Mouse (Mus musculus) spleen, postnatal 4 days (tissue): ENCODE results near the gene Ugt1a7c.
A peak's percentile ranks its signal among the peaks of the same experiment; 100 is the strongest.

ENCODE experiments used
- DNase-seq, 2 experiments: peaks; one replicate each; pipeline ENCODE4 v3.0.0; 2022; ENCODE audit warnings: low spot score in 2 of 2

The Ugt1a7c gene

DNA sequence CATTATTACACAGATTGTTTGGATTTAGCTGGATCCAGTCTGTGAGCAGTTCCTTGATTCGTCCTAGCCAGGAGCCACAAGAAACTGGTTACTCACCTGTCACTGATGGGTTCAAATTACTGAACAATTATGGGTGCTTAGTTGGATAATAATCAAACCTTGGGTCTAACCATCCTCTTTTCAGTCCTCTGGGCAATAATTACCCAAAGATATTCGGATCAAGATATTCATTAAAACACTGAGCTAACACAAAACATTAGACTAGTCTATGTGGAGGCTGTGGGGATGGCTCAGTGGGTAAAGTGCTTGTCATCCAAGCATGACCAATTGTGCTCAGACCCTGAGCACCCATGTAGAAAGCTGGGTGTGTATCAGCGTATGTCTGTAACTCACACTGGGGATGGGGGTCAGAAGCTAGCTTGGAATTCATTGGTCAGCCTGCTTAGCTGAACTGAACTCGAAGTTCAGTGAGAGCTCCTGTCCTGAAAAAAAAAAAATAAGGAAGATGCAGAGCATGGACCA, 141.1 kb downstream of the Ugt1a7c start:
- DNase-seq = no peak

DNA sequence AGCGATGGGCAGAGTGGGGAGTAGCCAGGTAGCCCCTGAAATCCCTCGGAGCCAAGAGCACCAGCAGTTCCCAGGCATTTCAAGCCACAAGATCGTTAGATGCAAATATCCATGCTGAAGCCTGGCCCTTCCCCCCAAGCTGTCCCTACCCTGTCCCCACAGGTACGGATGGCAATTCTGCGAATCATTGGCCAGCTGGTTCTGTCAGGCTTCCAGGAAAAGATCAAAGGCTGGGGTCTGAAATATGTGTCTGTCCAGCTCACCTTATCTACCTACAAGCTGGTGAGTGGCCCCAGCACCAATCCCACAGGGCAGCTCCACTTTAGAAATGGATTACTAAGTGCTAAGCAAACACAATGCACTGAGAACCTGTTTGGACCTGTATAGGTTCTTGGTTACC, 142.4 kb downstream of the Ugt1a7c start:
- no peak for DNase-seq

DNA sequence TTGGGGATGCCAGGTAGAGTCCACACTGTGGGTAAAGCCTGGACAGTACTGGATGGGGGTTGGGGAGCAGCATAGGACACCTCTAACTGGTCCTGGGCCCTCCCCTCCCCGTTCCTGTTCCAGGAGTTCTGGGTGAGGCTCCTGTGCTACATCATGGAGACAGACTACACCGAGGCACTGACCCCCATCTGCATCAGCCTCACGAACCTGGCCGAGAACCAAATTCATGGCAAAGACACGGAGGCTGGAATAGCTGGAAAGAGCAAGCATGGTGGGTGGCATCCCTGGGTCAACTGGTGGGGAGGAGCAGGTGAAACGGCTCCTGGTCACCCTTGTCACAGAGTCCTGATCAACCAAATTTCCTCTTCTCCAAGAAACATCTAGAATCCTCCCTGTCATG, 143.9 kb downstream of the Ugt1a7c start:
- no peak for DNase-seq

DNA sequence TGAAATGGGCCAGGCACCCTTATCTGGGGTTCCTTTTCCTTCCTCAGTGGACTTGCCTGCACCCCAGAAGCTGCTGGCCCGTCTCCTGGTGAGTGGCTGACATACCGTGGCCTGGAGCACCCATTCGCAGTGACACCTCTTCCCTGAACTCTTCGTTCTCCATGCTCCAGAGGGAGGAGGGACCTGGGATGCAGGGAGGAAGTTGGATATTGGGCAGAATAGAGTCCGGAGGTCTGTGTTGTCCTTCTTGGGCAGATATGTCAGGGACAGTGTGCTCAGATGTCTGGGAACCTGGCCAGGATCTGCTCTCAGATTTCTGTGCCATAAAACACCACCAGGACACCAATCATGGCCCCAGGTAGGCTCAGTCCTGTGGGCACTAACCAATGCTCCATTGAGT, 145.2 kb downstream of the Ugt1a7c start:
- no peak for DNase-seq

DNA sequence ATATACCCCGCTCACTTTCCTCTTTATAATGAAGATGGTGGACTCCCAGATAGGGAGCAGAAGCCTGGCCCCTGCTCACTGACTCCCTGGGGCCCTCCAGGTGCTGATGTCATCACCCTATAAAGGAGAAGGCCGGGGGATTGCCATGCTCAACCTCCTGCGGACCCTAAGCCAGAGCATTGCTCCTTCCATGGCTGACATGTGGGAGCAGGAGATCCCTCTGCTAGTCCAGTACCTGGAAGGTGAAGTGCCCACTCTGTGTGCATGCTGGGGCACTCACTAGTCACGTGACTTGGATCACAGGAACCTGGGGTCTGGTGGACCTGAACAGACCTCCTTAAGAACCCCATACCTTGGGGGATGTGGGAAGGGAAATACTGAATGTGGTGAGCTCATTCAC, 145.7 kb downstream of the Ugt1a7c start:
- no peak for DNase-seq

DNA sequence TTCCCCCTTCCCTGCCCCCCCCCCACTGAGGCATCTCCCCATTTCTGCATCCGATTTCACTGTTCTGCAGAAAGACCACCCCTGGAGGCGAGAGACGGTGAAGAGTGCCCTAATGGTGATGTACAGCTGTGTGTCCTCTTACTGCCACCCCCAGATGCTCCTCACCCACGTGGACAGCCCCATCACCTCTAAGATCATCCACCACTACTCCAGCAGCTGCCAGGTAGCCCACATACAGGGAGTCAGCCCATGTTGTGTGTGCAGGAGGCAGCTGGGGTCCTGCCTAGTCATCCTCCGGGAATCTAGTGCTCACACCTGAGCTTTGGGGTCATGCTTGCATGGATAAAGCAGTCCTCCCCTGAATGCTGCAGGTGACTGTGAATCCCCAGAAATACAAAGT, 149.0 kb downstream of the Ugt1a7c start:
- no peak for DNase-seq

DNA sequence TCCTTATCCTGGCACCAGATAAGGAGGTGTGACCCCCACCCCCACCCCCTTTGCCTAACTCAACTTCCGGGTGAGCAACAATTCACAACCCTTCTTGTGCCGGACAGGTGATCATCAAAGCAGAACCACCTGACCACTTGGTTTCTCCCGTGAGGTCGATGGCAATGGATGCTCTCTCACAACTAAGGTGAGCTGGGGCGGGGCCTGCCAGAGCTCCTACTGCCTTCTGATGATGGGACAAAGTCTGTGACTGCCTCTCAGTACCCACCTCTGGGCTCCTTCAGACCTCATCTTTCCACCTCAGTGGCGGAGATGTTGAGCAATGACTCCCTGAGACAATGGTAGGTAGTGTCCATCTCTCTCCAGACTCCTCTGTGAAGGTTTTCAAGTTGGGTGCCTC, 151.0 kb downstream of the Ugt1a7c start:
- no peak for DNase-seq

DNA sequence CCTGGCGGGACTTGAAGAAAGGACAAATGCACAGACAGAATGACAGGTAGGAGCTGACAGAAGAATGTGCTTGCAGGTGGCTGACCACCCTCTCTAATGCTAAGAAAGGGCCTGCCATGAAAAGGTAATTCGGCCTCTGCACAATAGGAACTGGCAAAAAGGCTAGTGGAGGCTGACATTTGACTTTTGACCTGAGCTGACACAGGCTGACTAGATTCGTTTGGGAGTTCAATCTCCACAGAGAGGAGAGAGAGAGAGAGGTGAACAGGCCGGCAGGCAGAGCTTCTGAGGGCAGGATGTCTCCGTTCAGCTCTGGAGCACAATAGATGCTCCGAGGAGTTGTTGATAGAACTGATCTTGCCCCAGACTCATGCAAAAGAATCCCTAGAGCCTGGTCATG, 151.5 kb downstream of the Ugt1a7c start:
- no peak for DNase-seq

DNA sequence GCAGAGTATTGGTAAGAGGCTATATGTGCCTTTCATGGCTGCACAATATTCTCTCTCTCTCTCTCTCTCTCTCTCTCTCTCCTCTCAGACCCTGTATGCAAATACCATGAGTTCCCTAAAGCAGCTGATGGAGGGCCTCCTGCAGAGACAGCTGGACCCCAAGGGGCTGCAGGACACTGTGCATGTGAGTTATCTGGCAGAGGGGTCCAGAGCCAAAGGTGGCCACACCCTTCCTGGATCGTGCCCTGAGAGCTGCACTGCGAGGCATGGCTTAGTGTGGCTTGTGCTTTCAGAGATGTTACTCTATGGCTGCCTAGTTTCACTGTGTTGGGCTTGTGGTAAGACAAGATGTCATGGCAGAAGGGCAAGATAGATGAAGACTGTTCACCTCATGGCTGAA, 152.8 kb downstream of the Ugt1a7c start:
- DNase-seq = no peak

DNA sequence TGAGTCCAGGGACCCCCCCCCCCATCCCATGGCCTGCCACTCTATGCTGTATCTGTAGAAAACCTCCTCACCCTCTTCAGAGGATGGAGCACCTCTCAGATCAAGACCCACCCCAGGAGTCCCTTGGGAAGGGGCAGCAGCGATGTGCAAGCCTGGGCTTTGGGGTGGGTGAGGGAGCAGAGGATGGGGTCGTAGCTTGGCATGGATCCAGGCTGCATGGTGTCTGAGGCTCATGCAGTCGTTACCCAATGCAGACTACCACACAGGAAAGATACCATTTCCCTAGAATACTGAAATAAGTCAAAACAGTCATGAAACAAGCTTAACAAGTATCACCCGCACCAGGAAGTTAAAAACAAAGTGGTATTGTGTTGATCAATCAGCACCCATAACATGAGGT, 153.8 kb downstream of the Ugt1a7c start:
- DNase-seq = no peak

DNA sequence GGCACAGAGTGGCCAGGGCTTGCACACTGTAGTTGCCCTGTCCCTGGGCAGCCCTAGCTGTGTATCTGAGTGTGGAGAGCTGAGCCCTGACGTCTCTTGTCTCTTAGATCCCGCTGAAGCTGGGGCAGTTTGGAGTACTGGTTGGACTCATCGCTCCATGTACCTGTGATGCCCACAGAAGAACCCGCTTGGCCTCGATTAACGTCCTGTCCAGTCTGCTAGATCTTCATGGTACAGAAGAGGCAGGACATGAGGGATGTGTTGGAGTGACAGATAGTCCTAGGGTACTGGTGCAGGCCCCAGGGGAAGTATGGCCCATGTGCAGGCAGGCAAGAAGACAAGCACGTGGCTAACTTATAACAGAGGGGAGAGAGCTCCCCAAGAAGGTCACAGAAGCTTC, 154.7 kb downstream of the Ugt1a7c start:
- no peak for DNase-seq

DNA sequence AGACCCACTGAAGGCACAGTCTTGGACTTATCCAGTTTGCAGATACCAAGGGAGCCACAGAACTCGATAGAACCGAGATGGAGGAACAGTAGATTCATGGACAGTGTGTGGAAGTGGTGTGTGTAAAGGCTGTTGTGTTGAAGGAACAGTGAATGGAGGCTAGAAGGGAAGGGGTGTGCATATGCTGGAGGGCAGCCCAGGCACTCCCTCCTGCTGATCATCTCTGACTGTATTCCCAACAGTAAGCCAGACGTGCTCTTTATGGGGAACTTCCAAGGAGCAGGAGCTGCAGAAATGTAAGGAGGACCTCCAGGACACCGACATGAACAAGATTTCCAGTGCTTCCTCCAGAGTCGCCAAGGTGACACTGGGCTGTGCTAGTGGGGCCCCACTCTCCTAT, 155.2 kb downstream of the Ugt1a7c start:
- no peak for DNase-seq

DNA sequence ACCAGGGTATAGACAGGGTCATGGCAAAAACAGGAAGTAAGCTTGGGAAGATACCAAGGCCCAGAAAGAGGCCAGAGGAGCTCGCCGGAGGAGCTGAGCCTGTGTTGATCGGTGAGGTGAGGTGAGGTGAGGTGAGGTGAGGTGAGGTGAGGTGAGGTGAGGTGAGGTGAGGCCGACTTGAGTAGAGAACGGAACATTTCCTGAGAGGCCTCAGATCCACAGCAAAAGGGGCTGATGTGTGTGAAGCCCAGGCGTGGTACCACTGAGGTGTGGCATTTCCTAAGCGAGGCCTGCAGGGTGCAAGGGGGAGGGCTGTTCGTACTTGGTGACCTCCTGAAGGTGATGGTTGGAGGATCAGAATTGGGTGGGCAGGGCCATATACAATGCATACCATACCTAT, 158.2 kb downstream of the Ugt1a7c start:
- no peak for DNase-seq

DNA sequence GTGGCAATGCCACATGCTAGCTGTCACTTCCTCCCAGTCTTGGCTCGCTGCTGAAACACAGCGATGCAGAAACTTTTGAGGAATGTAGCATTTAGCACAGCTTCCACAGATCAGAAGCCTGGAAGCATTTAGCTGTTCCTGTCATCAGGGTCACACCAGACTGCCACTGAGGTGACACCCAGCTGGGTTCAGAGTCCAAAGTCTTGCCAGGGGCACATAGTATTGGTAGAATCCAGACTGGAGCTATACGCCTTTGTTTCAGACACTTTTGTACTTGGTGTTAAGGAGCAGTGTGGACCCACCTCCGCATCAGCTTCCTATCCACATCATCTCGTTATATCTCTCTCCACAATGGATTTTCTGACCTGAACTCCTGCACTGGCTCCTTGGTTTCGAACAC, 158.7 kb downstream of the Ugt1a7c start:
- DNase-seq = no peak

DNA sequence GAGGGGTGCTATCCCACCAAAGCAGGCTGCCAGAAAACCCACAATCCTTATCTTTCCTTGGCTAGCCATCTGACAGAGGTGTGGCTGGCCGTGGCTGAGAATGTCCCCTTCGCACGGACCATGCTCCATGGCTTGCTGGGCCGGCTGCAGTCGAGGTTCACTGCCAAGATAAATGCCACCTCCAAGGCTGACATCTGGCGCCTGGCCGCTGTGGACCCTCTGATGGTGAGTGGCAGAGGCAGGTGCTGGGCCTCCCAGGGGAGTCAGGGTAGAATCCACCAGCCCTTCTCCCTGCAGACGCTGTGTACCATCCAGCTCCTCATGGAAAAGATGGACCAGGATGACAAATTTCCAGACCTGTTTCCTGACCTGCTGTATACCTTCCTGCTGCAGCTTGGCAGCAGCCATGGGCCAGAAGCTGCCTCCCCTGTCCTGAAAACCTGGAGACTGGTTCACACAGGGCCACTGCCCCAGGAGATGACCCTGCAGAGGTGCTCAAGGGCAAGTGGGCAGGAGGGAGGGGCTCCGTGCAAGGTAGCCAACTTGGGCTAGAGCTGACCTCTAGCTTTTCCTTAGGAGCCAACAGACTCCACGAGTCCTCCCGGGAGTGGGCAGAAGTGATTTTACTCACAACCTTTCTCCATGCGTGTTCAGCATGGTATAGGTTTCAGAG, 160.1 kb downstream of the Ugt1a7c start:
- no peak for DNase-seq

DNA sequence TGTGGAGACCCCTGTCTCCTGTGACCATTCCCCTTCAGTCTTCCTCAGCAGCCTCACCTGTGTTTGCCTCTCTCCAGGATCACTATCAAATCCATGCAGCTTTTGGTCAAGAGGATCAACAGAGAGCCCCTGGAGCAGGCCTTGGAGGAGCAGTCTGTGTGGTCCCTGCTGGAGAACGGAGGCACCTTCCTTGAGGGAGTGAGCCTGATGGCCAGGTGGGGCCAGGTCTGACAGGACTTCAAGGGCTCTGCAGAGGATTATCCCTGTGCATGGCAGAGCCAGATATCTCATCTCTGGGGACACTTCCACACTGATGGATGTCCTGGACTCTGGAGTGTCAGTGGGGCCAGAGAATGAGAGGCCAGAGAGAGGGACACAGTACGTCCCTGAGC, 160.6 kb downstream of the Ugt1a7c start:
- no peak for DNase-seq

DNA sequence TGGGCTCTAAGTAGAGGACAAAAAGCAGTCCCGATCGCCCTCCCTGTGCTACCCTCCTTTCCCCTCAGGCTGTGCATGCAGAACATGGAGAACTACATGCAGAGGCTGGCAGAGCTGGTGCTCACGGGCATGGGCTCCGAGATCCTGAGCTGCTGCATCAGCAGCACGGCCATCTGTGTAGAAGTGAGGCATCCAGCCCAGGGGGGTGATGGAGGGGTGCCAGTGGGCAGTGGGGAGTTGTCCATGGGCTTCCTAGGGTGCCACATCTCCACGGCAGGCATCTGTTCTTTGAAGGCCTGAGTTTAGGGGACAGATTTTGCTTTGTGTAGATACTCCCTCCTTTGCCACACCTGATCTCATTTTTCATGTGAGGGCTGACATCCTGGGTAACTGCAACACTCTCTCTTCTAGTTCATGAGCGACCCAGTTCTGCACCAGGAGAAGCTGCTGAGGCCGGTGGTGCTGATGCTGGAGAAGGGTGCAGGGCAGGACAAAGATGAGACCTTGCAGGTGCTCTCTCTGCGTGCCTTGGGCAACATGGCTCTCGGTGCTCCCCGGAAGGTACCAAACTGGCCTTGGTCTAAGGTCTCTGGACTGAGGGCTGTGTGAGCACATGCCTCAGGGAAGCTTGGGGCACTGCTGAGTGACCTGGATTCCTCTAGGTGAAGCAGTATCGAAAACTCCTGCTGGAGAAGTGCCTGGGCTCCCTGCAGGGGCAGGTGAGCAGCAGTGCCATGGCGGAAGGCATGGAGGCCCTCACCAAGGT, 161.3 kb downstream of the Ugt1a7c start:
- DNase-seq = peak in 1 of 2 experiments; percentile 40

DNA sequence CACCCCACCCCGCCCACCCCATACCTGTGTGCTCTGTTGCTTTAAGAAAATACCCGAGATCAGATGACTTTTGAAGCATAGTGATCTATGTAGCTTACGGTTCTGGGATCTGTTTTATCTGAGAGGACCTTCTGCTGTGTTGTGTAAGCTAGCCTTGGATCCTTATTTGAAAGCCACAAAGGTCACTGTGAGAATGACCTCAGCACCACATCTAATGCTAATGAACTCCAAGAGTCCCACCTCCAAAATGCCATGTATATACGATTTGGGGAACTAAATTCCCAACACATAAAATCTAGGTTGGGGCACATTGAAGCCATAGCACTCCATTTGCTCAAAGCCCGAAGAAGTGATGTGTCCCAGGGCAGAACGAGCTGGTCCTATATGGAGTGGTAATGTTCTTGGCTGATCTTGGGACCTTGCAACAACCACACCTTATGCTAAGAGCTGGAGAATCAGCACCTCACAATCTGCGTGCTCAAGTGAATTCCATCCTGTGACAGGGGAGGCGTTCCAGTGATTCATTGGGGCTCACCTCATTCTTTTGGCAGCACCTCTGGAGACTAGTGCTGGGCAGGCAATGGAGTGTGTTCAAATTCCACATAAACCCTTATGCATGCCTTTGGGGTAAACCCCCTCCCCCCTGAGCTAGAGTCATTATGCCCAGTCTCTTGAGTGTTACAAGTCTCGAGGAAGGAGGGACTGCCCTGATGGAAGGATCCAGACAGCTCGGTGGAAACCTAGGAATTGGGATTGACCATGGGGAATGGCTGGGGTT, 162.2 kb downstream of the Ugt1a7c start:
- no peak for DNase-seq

DNA sequence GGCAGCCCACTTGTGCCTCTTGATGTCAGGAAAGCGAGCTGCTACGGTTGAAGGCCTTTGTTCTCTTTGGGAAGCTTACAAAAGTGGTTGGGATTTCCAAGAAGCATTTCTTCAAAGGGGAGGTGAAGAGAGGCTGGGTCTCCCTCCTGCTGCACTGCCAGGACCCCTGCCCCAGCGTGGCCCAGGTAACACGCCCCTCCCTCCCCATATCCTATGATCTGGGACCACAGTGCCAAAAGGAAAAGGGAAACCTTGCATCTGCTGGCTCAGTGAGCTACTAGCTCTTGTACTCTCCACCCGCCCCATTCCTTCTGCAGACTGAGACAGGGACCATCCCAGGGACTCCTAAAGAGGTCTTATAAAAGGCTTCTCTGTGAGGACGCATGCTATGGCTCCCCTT, 162.8 kb downstream of the Ugt1a7c start:
- no peak for DNase-seq

DNA sequence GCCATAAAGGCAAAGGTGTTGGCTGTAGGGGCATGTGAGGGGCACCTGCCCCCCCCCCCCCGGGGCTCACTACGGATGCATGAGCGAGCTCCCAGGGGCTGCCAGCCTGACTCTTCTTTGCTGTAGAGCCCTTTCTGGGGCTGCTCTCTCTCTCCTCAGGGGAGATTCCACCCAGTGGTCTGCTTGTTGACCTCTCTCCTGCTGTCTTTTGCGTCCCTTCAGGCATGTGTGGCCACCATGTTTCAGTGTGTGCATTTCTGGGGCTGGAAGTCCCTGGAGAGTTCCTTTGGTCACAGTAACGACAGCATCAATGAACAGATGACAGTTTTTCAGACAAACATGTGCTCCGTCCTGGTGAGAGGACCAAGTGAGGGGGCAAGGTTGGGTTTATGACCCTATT, 163.5 kb downstream of the Ugt1a7c start:
- no peak for DNase-seq

DNA sequence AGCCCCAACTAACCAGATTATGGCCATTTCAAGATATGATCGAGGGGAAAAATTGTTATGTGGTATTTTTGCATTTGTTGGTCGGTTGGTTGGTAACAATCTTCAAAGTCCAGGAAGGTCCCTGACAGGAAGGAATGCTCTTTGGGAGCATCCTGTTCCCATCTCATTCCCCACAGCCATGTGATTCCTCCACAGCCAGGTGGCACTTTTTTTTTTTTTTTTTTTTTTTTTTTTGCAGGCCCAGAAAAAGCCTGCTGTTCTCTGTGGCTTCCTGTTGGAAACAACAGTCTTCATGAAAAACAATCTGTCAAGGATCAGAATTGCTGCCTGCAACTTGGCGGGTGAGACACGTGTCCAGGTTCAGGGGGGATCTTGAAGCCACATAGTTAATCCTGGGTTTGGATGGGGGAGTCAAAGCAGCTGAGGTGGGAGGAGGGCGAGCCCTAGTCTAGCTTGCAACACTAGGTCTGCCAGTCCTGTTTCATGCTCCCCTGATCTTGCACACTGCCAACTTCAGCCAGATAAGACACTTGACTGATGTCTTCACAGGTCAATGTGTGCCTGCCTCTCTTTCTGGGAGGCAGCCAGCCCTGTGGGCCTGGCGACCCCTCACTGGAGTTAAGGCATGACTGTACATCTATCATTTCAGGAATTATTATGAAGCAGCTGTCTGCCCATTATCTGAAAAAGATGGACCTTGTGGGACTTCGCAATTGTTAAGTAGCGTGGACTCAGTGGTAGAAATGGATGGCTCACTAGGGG, 164.2 kb downstream of the Ugt1a7c start:
- DNase-seq = no peak

DNA sequence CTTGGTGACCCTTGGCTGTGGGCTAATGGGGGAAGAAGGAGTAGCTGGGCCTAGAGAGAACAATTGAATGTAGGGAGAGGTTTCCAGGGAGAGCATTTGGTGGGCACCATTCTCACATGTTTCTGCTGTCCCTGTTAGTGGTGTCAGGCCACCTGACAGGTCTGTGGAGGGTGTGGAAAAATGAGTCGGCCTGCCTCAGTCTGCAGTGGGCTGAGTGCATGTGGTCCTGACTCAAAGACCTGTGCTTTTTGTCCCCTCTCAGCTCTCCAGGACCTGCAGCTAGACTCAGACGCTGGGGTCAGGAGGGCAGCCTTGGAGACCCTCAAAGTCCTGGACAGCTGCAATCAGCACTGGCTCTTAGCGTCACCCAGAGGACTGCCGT, 164.8 kb downstream of the Ugt1a7c start:
- DNase-seq = no peak
